Mouse (Mus musculus) CH12.LX (cell line): ENCODE measurements around the gene Krtap29-1. TPM values are rescaled to one million over a fixed set of nuclear protein-coding genes. Genes with fewer than 3 reads are reported as not detected.

Experiments used
- DNase-seq: peaks from one replicate; pipeline ENCODE4 v3.0.0-alpha.2; 2013; ENCODE audit errors: extremely low read depth
- H3K27ac ChIP-seq: 2 replicates; pipeline ENCODE4 v1.5.1; 2012; ENCODE audit warnings: low read depth, mild to moderate bottlenecking, control low read depth, moderate library complexity; ENCODE audit not compliant: insufficient read depth
- H3K27me3 ChIP-seq: replicated peaks from 2 replicates; pipeline ENCODE3; 2012; ENCODE audit warnings: inconsistent platforms
- H3K36me3 ChIP-seq, 2 experiments: replicated peaks in 1 of 2; 2 replicates each; pipeline versions ENCODE3 to v1.6.1; 2012; ENCODE audit warnings: inconsistent platforms in 1 of 2, low read length in 1 of 2, mild to moderate bottlenecking in 1 of 2, mixed read lengths in 1 of 2, moderate library complexity in 1 of 2; ENCODE audit not compliant: control insufficient read depth in 1 of 2, insufficient read depth in 1 of 2
- H3K4me1 ChIP-seq, 2 experiments: 2 replicates each; pipeline ENCODE4 v1.6.1; 2012; ENCODE audit warnings: inconsistent platforms in 1 of 2, moderate library complexity in 1 of 2; ENCODE audit not compliant: insufficient read depth in 2 of 2, control insufficient read depth in 1 of 2
- H3K4me2 ChIP-seq: 2 replicates; pipeline ENCODE4 v1.6.1; 2012; ENCODE audit warnings: low read depth, mild to moderate bottlenecking, control low read depth; ENCODE audit not compliant: poor library complexity, insufficient read depth, severe bottlenecking
- H3K4me3 ChIP-seq, 3 experiments: fragments of 150-350 bp in 1 of 3; sonication (generic) in 1 of 3; replicated peaks in 1 of 3; 2 replicates each; pipeline versions ENCODE3 to v1.5.1; 2011 to 2012; ENCODE audit warnings: low read depth in 2 of 3, low read length in 2 of 3, mild to moderate bottlenecking in 2 of 3, moderate library complexity in 2 of 3, control low read depth in 1 of 3, improper control_type of control experiment in 1 of 3, inconsistent platforms in 1 of 3, mixed read lengths in 1 of 3; ENCODE audit not compliant: poor library complexity in 1 of 3
- H3K79me2 ChIP-seq: replicated peaks from 2 replicates; pipeline ENCODE4 v1.6.1; 2012; ENCODE audit warnings: mild to moderate bottlenecking, moderate library complexity; ENCODE audit not compliant: control insufficient read depth, poor library complexity, insufficient read depth, severe bottlenecking; ENCODE audit errors: extremely low read depth
- H3K9ac ChIP-seq: 2 replicates; pipeline ENCODE4 v1.6.1; 2012; ENCODE audit warnings: low read depth, mild to moderate bottlenecking, control low read depth, moderate library complexity; ENCODE audit not compliant: insufficient read depth
- H3K9me3 ChIP-seq: replicated peaks from 2 replicates; pipeline ENCODE3; 2012; ENCODE audit warnings: low read length, inconsistent platforms, mixed read lengths
- CHD1 ChIP-seq: IDR thresholded peaks from 2 replicates; pipeline ENCODE4 v1.6.1; 2012; ENCODE audit warnings: low read depth, low read length, improper control_type of control experiment, inconsistent platforms
- E2F4 ChIP-seq: IDR thresholded peaks from 2 replicates; pipeline ENCODE4 v1.6.1; 2011; ENCODE audit warnings: low read depth, low read length, improper control_type of control experiment; ENCODE audit not compliant: insufficient replicate concordance
- IRF4 ChIP-seq: IDR thresholded peaks from 2 replicates; pipeline ENCODE4 v1.6.1; 2014; ENCODE audit warnings: low read depth, mild to moderate bottlenecking, inconsistent platforms, low read length, improper control_type of control experiment
- JUN ChIP-seq: IDR thresholded peaks from 2 replicates; pipeline ENCODE4 v1.6.1; 2011; ENCODE audit warnings: low read depth, mild to moderate bottlenecking, low read length, improper control_type of control experiment, moderate library complexity; ENCODE audit not compliant: insufficient read depth
- KAT2A ChIP-seq: IDR thresholded peaks from 2 replicates; pipeline ENCODE4 v1.6.1; 2012; ENCODE audit warnings: low read length, improper control_type of control experiment, inconsistent platforms; ENCODE audit not compliant: insufficient replicate concordance
- MAZ ChIP-seq: IDR thresholded peaks from 2 replicates; pipeline ENCODE4 v1.6.1; 2012; ENCODE audit warnings: low read depth, mild to moderate bottlenecking, inconsistent platforms, low read length, improper control_type of control experiment, moderate library complexity
- NELFE ChIP-seq: IDR thresholded peaks from 2 replicates; pipeline ENCODE4 v1.6.1; 2011; ENCODE audit warnings: low read depth, low read length, improper control_type of control experiment
- RCOR1 ChIP-seq: conservative IDR thresholded peaks from 2 replicates; pipeline ENCODE4 v1.6.1; 2012; ENCODE audit warnings: low read depth, mild to moderate bottlenecking, inconsistent platforms, low read length, improper control_type of control experiment
- SIN3A ChIP-seq: IDR thresholded peaks from 2 replicates; pipeline ENCODE4 v1.6.1; 2012; ENCODE audit warnings: low read length, improper control_type of control experiment, inconsistent platforms
- ZC3H11A ChIP-seq: IDR thresholded peaks from 2 replicates; pipeline ENCODE4 v1.6.1; 2012; ENCODE audit warnings: low read depth, mild to moderate bottlenecking, inconsistent platforms, low read length, improper control_type of control experiment
- ZMIZ1 ChIP-seq: IDR thresholded peaks from 2 replicates; pipeline ENCODE4 v1.6.1; 2012; ENCODE audit warnings: low read depth, mild to moderate bottlenecking, inconsistent platforms, low read length, improper control_type of control experiment
- ZNF384 ChIP-seq: IDR thresholded peaks from 2 replicates; pipeline ENCODE4 v1.6.1; 2012; ENCODE audit warnings: low read depth, low read length, improper control_type of control experiment, inconsistent platforms
- dilution Hi-C: fragments of 300-500 bp; cut with MboI; formaldehyde crosslinking; loops from 2 replicates; pipeline ENCODE4 v1.14.3; 2020; ENCODE audit warnings: low sequenced_read_pairs; ENCODE audit not compliant: extremely low pct_unique_long_range_greater_than_20kb, extremely low pct_ligation_motif_present
- in situ Hi-C: fragments of 300-500 bp; cut with MboI; formaldehyde crosslinking; loops from 3 replicates; pipeline ENCODE4 v1.14.3; 2019; ENCODE audit warnings: low sequenced_read_pairs, low pct_ligation_motif_present, low pct_unique_long_range_greater_than_20kb, mixed read lengths
- polyA plus RNA-seq: library from polyadenylated mRNA; unstranded; fragments of >175 nt; gene quantifications from 2 replicates; pipeline ENCODE4 v1.2.1, GENCODE M21; 2012; ENCODE audit warnings: low read depth; ENCODE audit not compliant: insufficient read length
- total RNA-seq, 2 experiments: library from RNA; depleted of rRNA; stranded (reverse); fragments of 300-350 nt in 1 of 2; fragments of >200 nt in 1 of 2; gene quantifications; 2 replicates each; pipeline ENCODE4 v1.2.3; 2012 to 2014

Krtap29-1 gene
- total and polyA plus RNA-seq, 3 experiments = not detected

GRCm38 (mm10) chr11:99937751-99938264 lies 41.0 kb downstream of the Krtap29-1 start:
- no peak for DNase-seq
- TF ChIP-seq E2F4 (no peak), ZMIZ1 (no peak), KAT2A (no peak), ZC3H11A (no peak), SIN3A (no peak), JUN (no peak)
- no peaks in the 10 kb centered on the region for H3K79me2 ChIP-seq
- in situ Hi-C loops (no loop called here), dilution Hi-C loops (no loop called here)
- no peaks in the 10 kb centered on the region for H3K4me1 ChIP-seq
- no peak overlapping the region for H3K27ac ChIP-seq
- no peak overlapping the region for H3K4me2 ChIP-seq
- H3K27me3 ChIP-seq = peaks cover 54% of the 10 kb centered on the region
- H3K9ac ChIP-seq = no peak overlapping the region
- H3K36me3 ChIP-seq = no peaks in the 10 kb centered on the region
- H3K4me3 ChIP-seq = no peak overlapping the region
- H3K9me3 ChIP-seq = peaks cover 8% of the 10 kb centered on the region

GRCm38 (mm10) chr11:99935991-99936390 lies 42.9 kb downstream of the Krtap29-1 start, which contains the start of gene Krtap31-2:
TSS of gene Krtap31-2 (plus strand) at chr11:99936291.
- no peaks in the 10 kb centered on the region for H3K4me1 ChIP-seq
- H3K27ac ChIP-seq = no peak within 1 kb of the TSS
- no peaks in the 10 kb centered on the region for H3K79me2 ChIP-seq
- no peak within 1 kb of the TSS for H3K4me2 ChIP-seq
- no peaks in the 10 kb centered on the region for H3K36me3 ChIP-seq
- H3K4me3 ChIP-seq = no peak within 1 kb of the TSS
- in situ Hi-C loops (no loop called here), dilution Hi-C loops (no loop called here)
- H3K27me3 ChIP-seq = peaks cover 42% of the 10 kb centered on the region
- peaks cover 8% of the 10 kb centered on the region for H3K9me3 ChIP-seq
- no peak for DNase-seq
- no peak within 1 kb of the TSS for H3K9ac ChIP-seq
- TF ChIP-seq RCOR1 (no peak), CHD1 (no peak), MAZ (no peak), KAT2A (no peak), IRF4 (no peak), NELFE (no peak), ZNF384 (no peak)

Other genes with a start within 250 kb of the Krtap29-1 start
Only the 20 nearest of the 33 such genes appear.
- not detected in 2 replicates for gene 2300003K06Rik, start 141.0 kb downstream of the Krtap29-1 start, total RNA-seq (2012; rRNA removed)
- gene 2300003K06Rik, start 141.0 kb downstream of the Krtap29-1 start, total RNA-seq (2014; rRNA removed) = not detected in 2 replicates
- gene 2300003K06Rik, start 141.0 kb downstream of the Krtap29-1 start, polyA plus RNA-seq = not detected in 2 replicates
- not detected in 2 replicates for gene Krtap4-16, start 127.4 kb downstream of the Krtap29-1 start, total RNA-seq (2012; rRNA removed)
- not detected in 2 replicates for gene Krtap4-16, start 127.4 kb downstream of the Krtap29-1 start, total RNA-seq (2014; rRNA removed)
- not detected in 2 replicates for gene Krtap4-16, start 127.4 kb downstream of the Krtap29-1 start, polyA plus RNA-seq
- not detected in 2 replicates for gene Gm11568, start 121.1 kb downstream of the Krtap29-1 start, total RNA-seq (2012; rRNA removed)
- gene Gm11568, start 121.1 kb downstream of the Krtap29-1 start, total RNA-seq (2014; rRNA removed) = not detected in 2 replicates
- not detected in 2 replicates for gene Gm11568, start 121.1 kb downstream of the Krtap29-1 start, polyA plus RNA-seq
- gene Gm11559, start 114.6 kb downstream of the Krtap29-1 start, total RNA-seq (2012; rRNA removed) = not detected in 2 replicates
- gene Gm11559, start 114.6 kb downstream of the Krtap29-1 start, total RNA-seq (2014; rRNA removed) = not detected in 2 replicates
- gene Gm11559, start 114.6 kb downstream of the Krtap29-1 start, polyA plus RNA-seq = not detected in 2 replicates
- not detected in 2 replicates for gene Krtap9-1, start 105.7 kb downstream of the Krtap29-1 start, total RNA-seq (2012; rRNA removed)
- not detected in 2 replicates for gene Krtap9-1, start 105.7 kb downstream of the Krtap29-1 start, total RNA-seq (2014; rRNA removed)
- gene Krtap9-1, start 105.7 kb downstream of the Krtap29-1 start, polyA plus RNA-seq = not detected in 2 replicates
- gene Gm11567, start 99.9 kb downstream of the Krtap29-1 start, total RNA-seq (2012; rRNA removed) = not detected in 2 replicates
- not detected in 2 replicates for gene Gm11567, start 99.9 kb downstream of the Krtap29-1 start, total RNA-seq (2014; rRNA removed)
- gene Gm11567, start 99.9 kb downstream of the Krtap29-1 start, polyA plus RNA-seq = not detected in 2 replicates
- gene Krtap31-1, start 71.1 kb downstream of the Krtap29-1 start, total RNA-seq (2012; rRNA removed) = not detected in 2 replicates
- not detected in 2 replicates for gene Krtap31-1, start 71.1 kb downstream of the Krtap29-1 start, total RNA-seq (2014; rRNA removed)
- gene Krtap31-1, start 71.1 kb downstream of the Krtap29-1 start, polyA plus RNA-seq = not detected in 2 replicates
- gene Gm11565, start 64.3 kb downstream of the Krtap29-1 start, total RNA-seq (2012; rRNA removed) = not detected in 2 replicates
- gene Gm11565, start 64.3 kb downstream of the Krtap29-1 start, total RNA-seq (2014; rRNA removed) = not detected in 2 replicates
- gene Gm11565, start 64.3 kb downstream of the Krtap29-1 start, polyA plus RNA-seq = not detected in 2 replicates
- gene Krtap31-2, start 42.8 kb downstream of the Krtap29-1 start, total RNA-seq (2012; rRNA removed) = not detected in 2 replicates
- gene Krtap31-2, start 42.8 kb downstream of the Krtap29-1 start, total RNA-seq (2014; rRNA removed) = not detected in 2 replicates
- not detected in 2 replicates for gene Krtap31-2, start 42.8 kb downstream of the Krtap29-1 start, polyA plus RNA-seq
- not detected in 2 replicates for gene Krtap9-5, start 30.6 kb downstream of the Krtap29-1 start, total RNA-seq (2012; rRNA removed)
- not detected in 2 replicates for gene Krtap9-5, start 30.6 kb downstream of the Krtap29-1 start, total RNA-seq (2014; rRNA removed)
- gene Krtap9-5, start 30.6 kb downstream of the Krtap29-1 start, polyA plus RNA-seq = not detected in 2 replicates
- gene Krtap16-1, start 7.5 kb upstream of the Krtap29-1 start, total RNA-seq (2012; rRNA removed) = not detected in 2 replicates
- not detected in 2 replicates for gene Krtap16-1, start 7.5 kb upstream of the Krtap29-1 start, total RNA-seq (2014; rRNA removed)
- gene Krtap16-1, start 7.5 kb upstream of the Krtap29-1 start, polyA plus RNA-seq = not detected in 2 replicates
- gene Krtap17-1, start 14.9 kb upstream of the Krtap29-1 start, total RNA-seq (2012; rRNA removed) = not detected in 2 replicates
- not detected in 2 replicates for gene Krtap17-1, start 14.9 kb upstream of the Krtap29-1 start, total RNA-seq (2014; rRNA removed)
- gene Krtap17-1, start 14.9 kb upstream of the Krtap29-1 start, polyA plus RNA-seq = not detected in 2 replicates
- gene Krt33a, start 37.2 kb upstream of the Krtap29-1 start, total RNA-seq (2012; rRNA removed) = not detected in 2 replicates
- not detected in 2 replicates for gene Krt33a, start 37.2 kb upstream of the Krtap29-1 start, total RNA-seq (2014; rRNA removed)
- gene Krt33a, start 37.2 kb upstream of the Krtap29-1 start, polyA plus RNA-seq = not detected in 2 replicates
- not detected in 2 replicates for gene Krt33b, start 50.8 kb upstream of the Krtap29-1 start, total RNA-seq (2012; rRNA removed)
- not detected in 2 replicates for gene Krt33b, start 50.8 kb upstream of the Krtap29-1 start, total RNA-seq (2014; rRNA removed)
- gene Krt33b, start 50.8 kb upstream of the Krtap29-1 start, polyA plus RNA-seq = not detected in 2 replicates
- gene Krt34, start 62.5 kb upstream of the Krtap29-1 start, total RNA-seq (2012; rRNA removed) = not detected in 2 replicates
- not detected in 2 replicates for gene Krt34, start 62.5 kb upstream of the Krtap29-1 start, total RNA-seq (2014; rRNA removed)
- gene Krt34, start 62.5 kb upstream of the Krtap29-1 start, polyA plus RNA-seq = not detected in 2 replicates
- gene Krt31, start 71.5 kb upstream of the Krtap29-1 start, total RNA-seq (2012; rRNA removed) = not detected in 2 replicates
- not detected in 2 replicates for gene Krt31, start 71.5 kb upstream of the Krtap29-1 start, total RNA-seq (2014; rRNA removed)
- not detected in 2 replicates for gene Krt31, start 71.5 kb upstream of the Krtap29-1 start, polyA plus RNA-seq
- gene Krt32, start 109.2 kb upstream of the Krtap29-1 start, total RNA-seq (2012; rRNA removed) = not detected in 2 replicates
- not detected in 2 replicates for gene Krt32, start 109.2 kb upstream of the Krtap29-1 start, total RNA-seq (2014; rRNA removed)
- gene Krt32, start 109.2 kb upstream of the Krtap29-1 start, polyA plus RNA-seq = not detected in 2 replicates
- gene Krt35, start 117.2 kb upstream of the Krtap29-1 start, total RNA-seq (2012; rRNA removed) = not detected in 2 replicates
- gene Krt35, start 117.2 kb upstream of the Krtap29-1 start, total RNA-seq (2014; rRNA removed) = not detected in 2 replicates
- gene Krt35, start 117.2 kb upstream of the Krtap29-1 start, polyA plus RNA-seq = not detected in 2 replicates
- not detected in 2 replicates for gene Krt36, start 126.6 kb upstream of the Krtap29-1 start, total RNA-seq (2012; rRNA removed)
- not detected in 2 replicates for gene Krt36, start 126.6 kb upstream of the Krtap29-1 start, total RNA-seq (2014; rRNA removed)
- gene Krt36, start 126.6 kb upstream of the Krtap29-1 start, polyA plus RNA-seq = not detected in 2 replicates
- gene Krt13, start 142.5 kb upstream of the Krtap29-1 start, total RNA-seq (2012; rRNA removed) = not detected in 2 replicates
- gene Krt13, start 142.5 kb upstream of the Krtap29-1 start, total RNA-seq (2014; rRNA removed) = not detected in 2 replicates
- not detected in 2 replicates for gene Krt13, start 142.5 kb upstream of the Krtap29-1 start, polyA plus RNA-seq